Mouse (Mus musculus): Measurements from ENCODE around the gene Kmt2a. TPM values are rescaled to one million over a fixed set of nuclear protein-coding genes. Genes with fewer than 3 reads are reported as not detected.

Gene Kmt2a
- polyA plus RNA-seq, 1 experiment from 2014 or later = 10.1 TPM

DNA sequence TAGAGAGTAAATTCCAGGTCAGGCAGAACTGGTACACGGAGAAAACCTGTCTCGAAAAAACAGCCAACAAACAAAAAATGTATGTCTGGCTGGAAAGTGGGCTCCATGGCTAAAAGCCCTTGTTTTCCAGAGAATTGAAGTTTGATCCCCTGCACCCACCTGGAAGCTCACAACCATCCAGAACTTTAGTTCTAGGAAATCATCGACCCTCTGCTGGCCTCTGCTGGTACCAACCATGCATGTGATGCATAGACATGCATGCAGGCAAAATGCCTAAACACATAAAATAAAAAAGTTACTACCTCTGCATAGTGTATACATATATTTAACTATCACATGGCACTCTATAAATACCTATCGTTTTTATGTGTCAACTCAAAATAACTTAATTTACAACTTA lies 19.3 kb upstream of the Kmt2a start:
- WGBS = 62% methylated on average over 4 of the region's 4 CpGs
- Histone ChIP-seq H3K4me3 (no peak overlapping the region), H3K4me1 (replicated peaks) (peaks cover 13% of the 10 kb centered on the region), H3K27me3 (no peaks in the 10 kb centered on the region), H3K4me2 (no peak overlapping the region), H3K9me3 (replicated peaks) (no peaks in the 10 kb centered on the region), H3K9ac (no peak overlapping the region), H3K36me3 (no peaks in the 10 kb centered on the region), H3K27ac (no peak overlapping the region)
- ATAC-seq (replicated peaks; ENCODE audit: insufficient number of reproducible peaks, insufficient read depth, low FRiP score, low read depth) = no peak

- Histone ChIP-seq H3K27ac (no peak overlapping the region), H3K27me3 (no peaks in the 10 kb centered on the region), H3K4me2 (no peak overlapping the region), H3K4me1 (replicated peaks) (peaks cover 6% of the 10 kb centered on the region), H3K9me3 (replicated peaks) (no peaks in the 10 kb centered on the region), H3K36me3 (no peaks in the 10 kb centered on the region), H3K4me3 (no peak overlapping the region), H3K9ac (no peak overlapping the region)
- ATAC-seq (replicated peaks; ENCODE audit: insufficient number of reproducible peaks, insufficient read depth, low FRiP score, low read depth) = no peak
- 55% methylated on average over 3 of the region's 3 CpGs for WGBS
These were observed 18.6 kb upstream of the Kmt2a start for GRCm38 (mm10) chr9:44899716-44900115.

DNA sequence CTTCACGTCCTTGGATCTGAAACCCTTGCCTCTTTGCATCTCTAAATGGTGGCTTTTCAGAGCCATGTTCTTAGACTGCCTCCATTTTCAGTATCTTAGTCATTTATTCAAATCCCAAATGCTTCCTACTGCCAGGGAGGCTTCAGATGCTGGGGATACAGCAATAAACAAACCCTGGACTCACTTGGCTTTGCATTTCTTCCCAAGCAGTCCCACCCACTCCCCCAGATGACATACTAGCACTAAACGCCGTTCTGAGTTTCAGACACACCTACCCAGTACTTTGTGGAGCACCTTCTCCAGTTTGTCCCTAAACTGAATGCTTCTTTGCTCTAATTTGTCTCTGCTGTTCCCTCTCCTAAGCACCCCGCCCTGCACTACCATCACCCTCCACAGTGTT lies 15.9 kb upstream of the Kmt2a start:
- 69% methylated on average over 4 of the region's 4 CpGs for WGBS
- no peak overlapping the region for H3K4me2 ChIP-seq
- no peaks in the 10 kb centered on the region for H3K4me1 ChIP-seq (replicated peaks)

DNA sequence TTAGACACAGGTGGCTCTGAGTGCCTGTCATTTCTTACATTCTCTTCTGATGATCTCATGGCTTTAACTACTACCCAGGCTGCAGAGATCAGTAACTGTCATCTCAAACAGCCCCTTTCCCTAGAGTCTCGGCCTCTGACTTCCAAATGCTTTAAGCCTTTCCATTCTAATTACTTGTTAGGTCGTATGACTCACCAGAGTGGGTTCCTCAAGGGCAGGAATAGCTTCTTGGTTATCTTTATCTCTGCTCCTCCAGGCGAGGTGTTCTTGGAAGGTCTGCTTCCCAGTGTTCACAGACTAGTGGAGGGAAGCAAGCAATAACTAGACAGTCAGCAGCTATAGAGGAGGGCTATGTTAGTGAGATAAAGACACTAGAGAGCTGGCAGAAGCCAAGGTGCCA lies 11.6 kb upstream of the Kmt2a start:
- 25% methylated on average over 3 of the region's 3 CpGs for WGBS
- no peaks in the 10 kb centered on the region for H3K4me1 ChIP-seq (replicated peaks)
- H3K4me3 ChIP-seq = no peak overlapping the region
- ATAC-seq (replicated peaks; ENCODE audit: insufficient number of reproducible peaks, insufficient read depth, low FRiP score, low read depth) = no peak
- H3K27me3 ChIP-seq = no peaks in the 10 kb centered on the region
- no peak overlapping the region for H3K27ac ChIP-seq
- no peaks in the 10 kb centered on the region for H3K9me3 ChIP-seq (replicated peaks)
- no peak overlapping the region for H3K4me2 ChIP-seq
- H3K36me3 ChIP-seq = no peaks in the 10 kb centered on the region
- no peak overlapping the region for H3K9ac ChIP-seq

More for the DNA sequence above, 15.9 kb upstream of the Kmt2a start:
- H3K27ac ChIP-seq = no peak overlapping the region
- ATAC-seq (replicated peaks; ENCODE audit: insufficient number of reproducible peaks, insufficient read depth, low FRiP score, low read depth) = no peak
- H3K9me3 ChIP-seq (replicated peaks) = no peaks in the 10 kb centered on the region
- H3K36me3 ChIP-seq = no peaks in the 10 kb centered on the region
- H3K4me3 ChIP-seq = no peak overlapping the region
- H3K9ac ChIP-seq = no peak overlapping the region
- H3K27me3 ChIP-seq = no peaks in the 10 kb centered on the region

DNA sequence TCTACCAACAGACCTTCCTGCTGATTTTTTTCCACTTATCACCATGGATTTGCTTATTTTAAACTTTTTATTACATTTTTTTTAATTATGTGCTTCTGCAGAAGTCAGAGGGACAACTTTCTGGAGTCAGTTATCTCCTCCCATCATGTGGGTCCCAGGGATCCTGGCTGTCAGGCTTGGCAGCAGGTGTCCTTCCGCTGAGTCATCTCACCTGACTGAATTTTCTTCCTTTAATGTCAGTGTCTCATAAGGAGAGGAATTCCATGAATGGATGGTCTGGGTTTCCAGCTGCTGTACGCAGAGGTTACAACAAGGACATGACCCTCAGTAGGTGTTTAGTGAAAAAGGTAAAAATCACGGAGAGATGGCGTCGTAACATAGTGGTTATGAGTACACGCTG lies 10.1 kb upstream of the Kmt2a start:
- no peak for ATAC-seq (replicated peaks; ENCODE audit: insufficient number of reproducible peaks, insufficient read depth, low FRiP score, low read depth)
- H3K4me2 ChIP-seq = no peak overlapping the region
- no peak overlapping the region for H3K27ac ChIP-seq
- WGBS = 85% methylated on average over 6 of the region's 6 CpGs
- no peaks in the 10 kb centered on the region for H3K27me3 ChIP-seq
- H3K4me1 ChIP-seq (replicated peaks) = no peaks in the 10 kb centered on the region
- H3K9ac ChIP-seq = no peak overlapping the region
- no peak overlapping the region for H3K4me3 ChIP-seq
- H3K36me3 ChIP-seq = no peaks in the 10 kb centered on the region
- H3K9me3 ChIP-seq (replicated peaks) = no peaks in the 10 kb centered on the region

- 38% methylated on average over 2 of the region's 2 CpGs for WGBS
- Histone ChIP-seq H3K36me3 (no peaks in the 10 kb centered on the region), H3K27ac (no peak overlapping the region), H3K9ac (no peak overlapping the region), H3K27me3 (no peaks in the 10 kb centered on the region), H3K9me3 (replicated peaks) (no peaks in the 10 kb centered on the region), H3K4me3 (no peak overlapping the region), H3K4me1 (replicated peaks) (no peaks in the 10 kb centered on the region), H3K4me2 (no peak overlapping the region)
- no peak for ATAC-seq (replicated peaks; ENCODE audit: insufficient number of reproducible peaks, insufficient read depth, low FRiP score, low read depth)
These were observed 9.0 kb upstream of the Kmt2a start for GRCm38 (mm10) chr9:44890122-44890521.

DNA sequence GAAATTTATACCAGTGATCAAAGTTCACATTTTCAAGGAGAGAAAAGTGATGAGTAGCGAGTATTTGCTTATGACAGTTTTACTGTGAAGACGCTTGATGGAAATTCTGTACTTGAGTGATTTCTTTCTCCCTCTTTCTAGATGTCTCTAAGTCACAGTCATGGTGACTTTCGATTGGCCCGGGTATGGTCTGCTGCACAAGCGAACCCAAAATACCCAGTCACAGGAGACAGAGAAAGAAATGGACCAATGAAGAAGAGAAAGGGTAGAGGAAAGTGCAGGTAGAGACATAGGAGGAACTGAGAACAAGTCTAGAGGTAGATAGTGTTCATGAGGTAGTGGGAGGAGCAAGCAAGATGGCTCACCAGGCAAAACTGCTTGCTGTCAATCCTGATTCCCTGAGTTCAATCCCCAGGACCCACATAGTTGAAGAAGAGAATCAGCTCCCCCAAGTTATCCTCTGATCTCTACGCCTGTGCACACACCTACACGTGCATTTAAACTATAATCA lies 7.1 kb upstream of the Kmt2a start:
- no peak for ATAC-seq (replicated peaks; ENCODE audit: insufficient number of reproducible peaks, insufficient read depth, low FRiP score, low read depth)
- peaks cover 2% of the 10 kb centered on the region for H3K4me1 ChIP-seq (replicated peaks)
- no peaks in the 10 kb centered on the region for H3K27me3 ChIP-seq
- H3K9ac ChIP-seq = no peak overlapping the region
- H3K36me3 ChIP-seq = no peaks in the 10 kb centered on the region
- WGBS = 83% methylated on average over 7 of the region's 7 CpGs
- no peaks in the 10 kb centered on the region for H3K9me3 ChIP-seq (replicated peaks)
- H3K4me2 ChIP-seq = no peak overlapping the region
- H3K4me3 ChIP-seq = no peak overlapping the region
- no peak overlapping the region for H3K27ac ChIP-seq

DNA sequence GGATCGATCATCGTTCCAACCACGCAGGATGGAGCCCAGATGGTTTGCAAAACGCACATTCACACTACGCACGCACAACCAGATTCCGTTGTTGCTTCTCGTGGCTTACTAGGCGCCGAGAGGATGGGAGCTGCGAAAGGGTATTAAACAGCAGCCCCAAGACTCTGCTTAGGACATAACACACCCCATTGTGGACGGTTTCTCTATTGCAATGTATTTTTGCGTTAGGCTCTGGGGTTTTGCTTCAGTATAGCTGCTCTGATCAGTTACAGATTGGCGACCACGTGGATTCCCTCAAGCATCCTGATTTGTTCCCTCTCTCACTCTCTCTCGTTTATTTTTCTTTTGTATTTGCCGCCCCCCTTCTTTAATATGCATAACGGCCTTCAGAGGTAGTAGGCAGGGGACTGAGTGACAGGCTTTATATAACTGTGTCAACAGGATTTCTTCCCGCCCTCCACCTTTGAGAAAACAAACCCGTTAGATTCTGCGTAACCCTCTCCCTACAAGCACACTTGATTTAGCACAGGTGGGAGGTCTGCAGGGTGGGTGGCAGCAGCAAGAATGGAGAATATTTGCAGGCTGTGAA lies 2.0 kb upstream of the Kmt2a start:
- Histone ChIP-seq H3K9ac (peak overlapping the region; percentile 74), H3K4me2 (peak overlapping the region; percentile 100), H3K4me3 (peak overlapping the region; percentile 99), H3K9me3 (replicated peaks) (no peaks in the 10 kb centered on the region), H3K27ac (no peak overlapping the region), H3K27me3 (no peaks in the 10 kb centered on the region), H3K4me1 (replicated peaks) (peaks cover 34% of the 10 kb centered on the region), H3K36me3 (no peaks in the 10 kb centered on the region)
- 1% methylated on average over 21 of the region's 21 CpGs for WGBS
- no peak for ATAC-seq (replicated peaks; ENCODE audit: insufficient number of reproducible peaks, insufficient read depth, low FRiP score, low read depth)

DNA sequence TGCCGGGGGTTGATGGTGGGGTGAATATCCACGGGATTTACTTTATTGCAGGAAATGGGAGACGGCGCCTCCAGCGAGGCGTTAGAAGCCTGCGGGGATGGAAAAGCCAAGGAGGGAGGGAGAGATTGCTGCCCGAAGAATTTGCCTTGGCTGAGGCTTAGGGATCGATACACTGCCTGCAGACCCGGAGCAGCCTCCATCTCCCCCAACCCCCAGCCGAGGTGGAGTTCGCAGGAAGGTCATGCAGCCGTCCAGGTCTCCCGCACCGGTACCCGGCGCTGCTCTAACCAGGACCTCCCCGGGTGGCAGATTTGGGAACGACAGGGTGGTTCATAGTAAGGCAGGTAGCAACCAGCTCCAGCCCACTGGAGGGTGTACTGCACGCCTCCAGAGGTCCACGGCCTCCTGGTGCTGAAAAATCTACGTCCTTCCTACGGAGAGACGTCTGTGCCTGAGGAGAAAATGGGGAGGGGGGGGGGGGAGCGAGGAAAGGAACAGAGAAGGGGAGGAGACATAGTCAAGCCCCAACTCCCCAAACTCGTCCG lies 1.4 kb upstream of the Kmt2a start:
- no peak for ATAC-seq (replicated peaks; ENCODE audit: insufficient number of reproducible peaks, insufficient read depth, low FRiP score, low read depth)
- peak overlapping the region; percentile 74 for H3K9ac ChIP-seq
- peaks cover 38% of the 10 kb centered on the region for H3K4me1 ChIP-seq (replicated peaks)
- peak overlapping the region; percentile 97 for H3K27ac ChIP-seq
- H3K36me3 ChIP-seq = no peaks in the 10 kb centered on the region
- no peaks in the 10 kb centered on the region for H3K9me3 ChIP-seq (replicated peaks)
- peak overlapping the region; percentile 99 for H3K4me3 ChIP-seq
- 0% methylated on average over 27 of the region's 27 CpGs for WGBS
- H3K4me2 ChIP-seq = peak overlapping the region; percentile 100
- no peaks in the 10 kb centered on the region for H3K27me3 ChIP-seq

GRCm38 (mm10) chr9:44881941-44882435 lies 892 bp upstream of the Kmt2a start:
- under 1% methylated on average over 29 of the region's 29 CpGs for WGBS
- Histone ChIP-seq H3K9me3 (replicated peaks) (no peaks in the 10 kb centered on the region), H3K27ac (peak overlapping the region; percentile 97), H3K4me1 (replicated peaks) (peaks cover 43% of the 10 kb centered on the region), H3K4me2 (peak overlapping the region; percentile 100), H3K4me3 (peak overlapping the region; percentile 99), H3K36me3 (no peaks in the 10 kb centered on the region), H3K27me3 (no peaks in the 10 kb centered on the region), H3K9ac (peak overlapping the region; percentile 74)
- ATAC-seq (replicated peaks; ENCODE audit: insufficient number of reproducible peaks, insufficient read depth, low FRiP score, low read depth) = peak; percentile 68

DNA sequence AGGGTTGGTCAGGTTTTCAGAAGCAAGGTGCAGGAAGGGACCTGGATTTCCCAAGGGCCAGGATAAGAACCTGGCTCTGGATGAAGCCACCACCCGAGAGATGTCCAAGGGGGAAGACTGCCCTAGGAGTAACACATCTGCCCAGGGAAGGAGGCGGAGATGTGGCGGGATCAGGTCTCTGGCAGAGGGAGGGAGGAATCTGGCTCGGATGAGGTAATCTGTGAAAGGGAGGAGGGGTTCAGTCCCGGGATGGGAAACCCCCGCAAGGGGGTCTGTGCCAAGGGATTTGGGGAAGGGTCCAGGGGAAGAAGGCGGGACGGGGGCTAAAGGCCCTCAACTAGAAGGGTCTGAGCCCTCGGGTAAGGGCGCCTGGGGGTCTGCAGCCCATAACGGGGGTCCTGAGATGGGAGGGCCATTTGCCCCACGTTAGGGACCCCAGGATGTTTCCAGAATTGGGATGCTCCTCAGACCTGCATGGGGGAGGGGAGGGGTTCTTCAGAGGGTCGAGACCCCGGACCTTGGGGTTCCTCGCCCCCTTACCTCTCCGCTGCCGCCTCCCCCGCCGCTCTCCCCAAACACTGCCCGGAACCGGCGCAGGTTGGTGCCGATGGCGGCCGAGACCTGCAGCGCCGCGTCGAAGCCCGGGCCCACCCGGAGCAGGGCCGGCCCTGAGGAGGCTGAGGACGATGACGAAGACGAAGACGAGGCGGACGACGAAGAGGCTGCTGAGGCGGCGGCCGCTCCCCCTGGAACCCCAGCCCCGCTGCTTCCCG lies 601 bp downstream of the Kmt2a start:
- H3K4me3 ChIP-seq = peak overlapping the region; percentile 99
- no peaks in the 10 kb centered on the region for H3K9me3 ChIP-seq (replicated peaks)
- H3K27me3 ChIP-seq = no peaks in the 10 kb centered on the region
- peak overlapping the region; percentile 99 for H3K9ac ChIP-seq
- peak overlapping the region; percentile 94 for H3K27ac ChIP-seq
- peaks cover 53% of the 10 kb centered on the region for H3K4me1 ChIP-seq (replicated peaks)
- H3K36me3 ChIP-seq = no peaks in the 10 kb centered on the region
- peak; percentile 7 for ATAC-seq (replicated peaks; ENCODE audit: insufficient number of reproducible peaks, insufficient read depth, low FRiP score, low read depth)
- H3K4me2 ChIP-seq = peak overlapping the region; percentile 100
- WGBS = under 1% methylated on average over 42 of the region's 44 CpGs

Data from heart, embryonic 15.5 days (tissue).